Mouse (Mus musculus) lung, adult 2 months (tissue): Measurements from ENCODE around the gene Lim2.

Source experiments
- CTCF ChIP-seq: fragments of 200-500 bp; IDR thresholded peaks from 2 replicates; pipeline ENCODE4 v1.5.1; 2011; ENCODE audit warnings: mild to moderate bottlenecking, low read length, control low read depth; ENCODE audit not compliant: insufficient read depth
- POLR2A ChIP-seq: fragments of 200-500 bp; IDR thresholded peaks from 2 replicates; pipeline ENCODE4 v1.6.1; 2011; ENCODE audit warnings: low read depth, mild to moderate bottlenecking, control low read depth, low read length, borderline replicate concordance; ENCODE audit errors: extremely low read depth

DNA sequence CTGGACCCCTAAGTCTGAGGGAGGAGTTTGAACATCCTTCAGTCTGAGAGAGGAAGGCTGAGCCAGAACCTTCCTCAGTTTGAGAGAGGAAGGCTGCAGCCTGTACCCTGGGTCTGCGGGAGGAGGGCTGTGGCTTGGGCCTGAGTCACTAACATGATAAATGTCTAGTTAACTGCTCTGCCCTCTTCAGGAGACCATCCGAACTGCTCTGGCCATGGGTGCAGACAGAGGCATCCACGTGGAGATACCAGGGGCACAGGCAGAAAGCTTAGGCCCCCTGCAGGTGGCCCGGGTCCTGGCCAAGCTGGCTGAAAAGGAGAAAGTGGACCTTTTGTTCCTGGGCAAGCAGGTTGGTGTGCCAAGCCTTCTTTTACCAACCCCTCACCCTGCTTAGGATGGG, 25.1 kb downstream of the Lim2 start:
- TF ChIP-seq CTCF (no peak), POLR2A (no peak)
